Mouse (Mus musculus) intestine, postnatal 0 days (tissue): ENCODE measurements around the gene Rcan1. TPM values are rescaled to one million over a fixed set of nuclear protein-coding genes. Genes with fewer than 3 reads are reported as not detected.

Experiments used
- ATAC-seq: fragments of 200-750 bp; cut with Nextera tagmentation; 2 replicates; pipeline ENCODE4 v1.8.0; 2017; ENCODE audit warnings: mild to moderate bottlenecking, moderate TSS enrichment, moderate library complexity
- H3K27ac ChIP-seq: fragments of 300-500 bp; sonication (generic); 2 replicates; pipeline ENCODE4 v1.5.1; 2014; ENCODE audit warnings: mild to moderate bottlenecking, low read depth, low read length, moderate library complexity
- H3K27me3 ChIP-seq: fragments of 300-500 bp; sonication (generic); replicated peaks from 2 replicates; pipeline ENCODE4 v1.6.1; 2014; ENCODE audit warnings: low read length, mixed read lengths; ENCODE audit not compliant: control insufficient read depth, insufficient read depth
- H3K36me3 ChIP-seq: fragments of 300-500 bp; sonication (generic); 2 replicates; pipeline ENCODE4 v1.6.1; 2014; ENCODE audit warnings: mild to moderate bottlenecking, moderate library complexity; ENCODE audit not compliant: control insufficient read depth, insufficient read depth
- H3K4me1 ChIP-seq: fragments of 300-500 bp; sonication (generic); replicated peaks from 2 replicates; pipeline ENCODE4 v1.6.1; 2014; ENCODE audit warnings: antibody characterized with exemption, low read length, mixed read lengths; ENCODE audit not compliant: control insufficient read depth, insufficient read depth
- H3K4me2 ChIP-seq: fragments of 300-500 bp; sonication (generic); replicated peaks from 2 replicates; pipeline ENCODE4 v1.6.1; 2014; ENCODE audit warnings: low read depth, mild to moderate bottlenecking, moderate library complexity
- H3K4me3 ChIP-seq: fragments of 300-500 bp; sonication (generic); 2 replicates; pipeline ENCODE4 v1.5.1; 2014; ENCODE audit warnings: low read depth, low read length
- H3K9ac ChIP-seq: fragments of 300-500 bp; sonication (generic); 2 replicates; pipeline ENCODE4 v1.6.1; 2014; ENCODE audit warnings: mild to moderate bottlenecking, low read depth, low read length
- H3K9me3 ChIP-seq: fragments of 300-500 bp; sonication (generic); 2 replicates; pipeline ENCODE4 v1.6.1; 2016; ENCODE audit warnings: mixed run types; ENCODE audit not compliant: control insufficient read depth
- CTCF ChIP-seq: sonication (generic); IDR thresholded peaks from 2 replicates; pipeline ENCODE4 v1.5.1; 2016; ENCODE audit warnings: low read depth, mild to moderate bottlenecking, control low read depth, antibody characterized with exemption, moderate library complexity
- WGBS: fragments of 180-500 bp; shearing (Covaris S2); extraction: QIAGEN DNeasy Blood & Tissue Kit; methylation state at CpG from one replicate; pipeline ENCODE4 v1.1.7; 2014; 5-methylcytosine and 5-hydroxymethylcytosine counted together
- polyA plus RNA-seq: library from polyadenylated mRNA; unstranded; fragments of >200 nt; fragmentation: Nextera tagmentation; extraction: Ambion mirVana; gene quantifications from 2 replicates; pipeline ENCODE4 v1.2.1, GENCODE M21; 2015

The Rcan1 gene
- polyA plus RNA-seq, 1 experiment from 2014 or later, result 52.0 TPM

GRCm38 (mm10) chr16:92439775-92440174, 30.9 kb downstream of the Rcan1 start:
- Histone ChIP-seq H3K9ac (no peak overlapping the region), H3K27ac (no peak overlapping the region), H3K4me1 (0 out of 2 replicates have a peak, but pooled peaks cover 3% of the 10 kb centered on the region), H3K4me3 (no peak overlapping the region), H3K36me3 (peaks cover 4% of the 10 kb centered on the region; the same call in 1 of the 2 replicates), H3K27me3 (no peaks in the 10 kb centered on the region), H3K9me3 (no peaks in the 10 kb centered on the region), H3K4me2 (no peak overlapping the region)
- no peak for ATAC-seq
- no peak for TF ChIP-seq CTCF
- WGBS, result 81% methylated on average over 2 of the region's 2 CpGs

GRCm38 (mm10) chr16:92435431-92435985, 35.2 kb downstream of the Rcan1 start:
- ATAC-seq, result no peak
- Histone ChIP-seq H3K4me3 (no peak overlapping the region), H3K4me2 (no peak overlapping the region), H3K36me3 (peaks cover 4% of the 10 kb centered on the region; the same call in 1 of the 2 replicates), H3K9me3 (no peaks in the 10 kb centered on the region), H3K4me1 (no peaks in the 10 kb centered on the region), H3K27me3 (no peaks in the 10 kb centered on the region), H3K9ac (no peak overlapping the region), H3K27ac (no peak overlapping the region)
- no peak for TF ChIP-seq CTCF
- 85% methylated on average over 18 of the region's 18 CpGs for WGBS

- Histone ChIP-seq H3K9ac (no peak overlapping the region), H3K27me3 (no peaks in the 10 kb centered on the region), H3K4me3 (no peak overlapping the region), H3K36me3 (peaks cover 4% of the 10 kb centered on the region; the same call in 1 of the 2 replicates), H3K4me2 (no peak overlapping the region), H3K27ac (no peak overlapping the region), H3K9me3 (no peaks in the 10 kb centered on the region), H3K4me1 (no peaks in the 10 kb centered on the region)
- WGBS, result 78% methylated on average over 3 of the region's 3 CpGs
- ATAC-seq, result no peak; the same call in 1 of the 2 replicates
- no peak for TF ChIP-seq CTCF
Measured at GRCm38 (mm10) chr16:92433176-92433575, 37.5 kb downstream of the Rcan1 start.

- Histone ChIP-seq H3K27me3 (no peaks in the 10 kb centered on the region), H3K27ac (no peak overlapping the region), H3K9me3 (no peaks in the 10 kb centered on the region), H3K4me2 (no peak overlapping the region), H3K4me3 (no peak overlapping the region), H3K36me3 (peaks cover 4% of the 10 kb centered on the region; the same call in 1 of the 2 replicates), H3K9ac (no peak overlapping the region), H3K4me1 (no peaks in the 10 kb centered on the region)
- no peak for TF ChIP-seq CTCF
- no peak for ATAC-seq
- 84% methylated on average over 8 of the region's 8 CpGs for WGBS
Measured at GRCm38 (mm10) chr16:92430731-92431130, 39.9 kb downstream of the Rcan1 start.

- peak; percentile 14; the same call in 1 of the 2 replicates for ATAC-seq
- Histone ChIP-seq H3K4me2 (peak overlapping the region; percentile 4; the same call in 1 of the 2 replicates), H3K27ac (peak overlapping the region; percentile 15; the same call in 1 of the 2 replicates), H3K9ac (no peak overlapping the region), H3K27me3 (no peaks in the 10 kb centered on the region), H3K4me1 (peaks cover 8% of the 10 kb centered on the region; the same call in 1 of the 2 replicates), H3K4me3 (no peak overlapping the region), H3K36me3 (no peaks in the 10 kb centered on the region), H3K9me3 (no peaks in the 10 kb centered on the region)
- TF ChIP-seq CTCF, result peak; percentile 37
- 29% methylated on average over 19 of the region's 19 CpGs for WGBS
Measured at GRCm38 (mm10) chr16:92428197-92428950, 42.3 kb downstream of the Rcan1 start.

GRCm38 (mm10) chr16:92426708-92427107, 44.0 kb downstream of the Rcan1 start:
- Histone ChIP-seq H3K36me3 (no peaks in the 10 kb centered on the region), H3K9me3 (no peaks in the 10 kb centered on the region), H3K4me3 (no peak overlapping the region), H3K4me2 (no peak overlapping the region), H3K9ac (no peak overlapping the region), H3K4me1 (peaks cover 10% of the 10 kb centered on the region; the same call in 1 of the 2 replicates), H3K27me3 (no peaks in the 10 kb centered on the region), H3K27ac (no peak overlapping the region)
- TF ChIP-seq CTCF, result no peak
- no peak for ATAC-seq
- WGBS, result 62% methylated on average over 6 of the region's 6 CpGs
